Mouse (Mus musculus): ENCODE results near the gene Ldhd.

The Ldhd gene

GRCm38 (mm10) chr8:111630105-111630521 lies at the start of gene Ldhd:
TSS of gene Ldhd (minus strand) at chr8:111630374.
- peak; percentile 36 for DNase-seq

GRCm38 (mm10) chr8:111678848-111679247 lies 48.7 kb upstream of the Ldhd start:
- DNase-seq, result no peak

- DNase-seq, result peak; percentile 53
Measured at GRCm38 (mm10) chr8:111678111-111678510, 47.9 kb upstream of the Ldhd start.

GRCm38 (mm10) chr8:111676237-111676636 lies 46.1 kb upstream of the Ldhd start:
- DNase-seq, result peak; percentile 68

- no peak for DNase-seq
Measured at GRCm38 (mm10) chr8:111666751-111667150, 36.6 kb upstream of the Ldhd start.

GRCm38 (mm10) chr8:111662473-111662872 lies 32.3 kb upstream of the Ldhd start:
- DNase-seq, result peak; percentile 74

GRCm38 (mm10) chr8:111658819-111659423 lies 28.7 kb upstream of the Ldhd start:
- DNase-seq, result no peak

- no peak for DNase-seq
Measured at GRCm38 (mm10) chr8:111657312-111657854, 27.2 kb upstream of the Ldhd start.

GRCm38 (mm10) chr8:111653524-111653923 lies 23.4 kb upstream of the Ldhd start:
- DNase-seq, result no peak

- no peak for DNase-seq
Measured at GRCm38 (mm10) chr8:111650651-111651050, 20.5 kb upstream of the Ldhd start.

- no peak for DNase-seq
Measured at GRCm38 (mm10) chr8:111648834-111649233, 18.7 kb upstream of the Ldhd start.

GRCm38 (mm10) chr8:111645715-111646114 lies 15.5 kb upstream of the Ldhd start:
- DNase-seq, result no peak

GRCm38 (mm10) chr8:111644286-111645051 lies 14.3 kb upstream of the Ldhd start:
- peak; percentile 51 for DNase-seq

- DNase-seq, result peak; percentile 95
Measured at GRCm38 (mm10) chr8:111643264-111644141, 13.3 kb upstream of the Ldhd start, which contains the start of gene Zfp1. TSS of gene Zfp1 (plus strand) at chr8:111643401.

- DNase-seq, result no peak
Measured at GRCm38 (mm10) chr8:111642939-111643263, 12.7 kb upstream of the Ldhd start.

GRCm38 (mm10) chr8:111642496-111642895 lies 12.3 kb upstream of the Ldhd start:
- DNase-seq, result peak; percentile 38

- DNase-seq, result no peak
Measured at GRCm38 (mm10) chr8:111641064-111641463, 10.9 kb upstream of the Ldhd start.

- no peak for DNase-seq
Measured at GRCm38 (mm10) chr8:111638086-111638485, 7.9 kb upstream of the Ldhd start.

GRCm38 (mm10) chr8:111632976-111633375 lies 2.8 kb upstream of the Ldhd start:
- no peak for DNase-seq

- no peak for DNase-seq
Measured at GRCm38 (mm10) chr8:111631589-111631988, 1.4 kb upstream of the Ldhd start.

- DNase-seq, result peak; percentile 67
Measured at GRCm38 (mm10) chr8:111628894-111629501, 1.2 kb downstream of the Ldhd start.

GRCm38 (mm10) chr8:111628401-111628800 lies 1.8 kb downstream of the Ldhd start:
- DNase-seq, result peak; percentile 79

GRCm38 (mm10) chr8:111627923-111628322 lies 2.3 kb downstream of the Ldhd start:
- DNase-seq, result no peak

Measured in thymus, postnatal 4 days (tissue).